8 mouse cellular contexts compared by ENCODE assay signal in genomic region chr7:71705426-71706050, GRCm38 (mm10).
DNase-seq lines count a peak whose midpoint lies in the region; ATAC-seq lines count a peak whose summit lies in the region.

No protein-coding gene starts in this region.

- peak overlapping the region; percentile 87 for H3K4me2 ChIP-seq in stomach, embryonic 14.5 days (replicated peaks; ENCODE audit: low read depth, low read length)

- peaks cover 12% of the 10 kb centered on the region for H3K4me1 ChIP-seq in midbrain, embryonic 10.5 days
- H3K4me1 ChIP-seq in stomach, embryonic 14.5 days (ENCODE audit: control insufficient read depth, insufficient read depth, low read length) = no peaks in the 10 kb centered on the region

- H3K9ac ChIP-seq in stomach, embryonic 14.5 days (replicated peaks; ENCODE audit: low read depth, low read length) = peak overlapping the region; percentile 69

- intact Hi-C loops in left cerebral cortex, postnatal 4 days (cut with DNase I) = no loop called here

- peak overlapping the region; percentile 95 for H3K27ac ChIP-seq in midbrain, embryonic 10.5 days (replicated peaks)
- no peak overlapping the region for H3K27ac ChIP-seq in stomach, embryonic 14.5 days (ENCODE audit: low read length)

- WGBS in midbrain, embryonic 10.5 days = under 1% methylated on average over 43 of the region's 59 CpGs
- WGBS in stomach, embryonic 14.5 days = under 1% methylated on average over 59 of the region's 59 CpGs

- H3K27me3 ChIP-seq in midbrain, embryonic 10.5 days (ENCODE audit: low read depth, poor library complexity, severe bottlenecking) = peaks cover 27% of the 10 kb centered on the region
- no peaks in the 10 kb centered on the region for H3K27me3 ChIP-seq in stomach, embryonic 14.5 days (ENCODE audit: control insufficient read depth, insufficient read depth, low read length)

- DNase-seq in Muller cell, postnatal 12 days (ENCODE audit: inconsistent ontology term) = peak; percentile 61
- DNase-seq in brain, adult 2 months (ENCODE audit: low read depth, low spot score) = peak; percentile 8
- DNase-seq in frontal cortex, postnatal 10 days (ENCODE audit: low spot score in 2 of 2) = peak; percentile 7 to 32
- peak; percentile 77 for DNase-seq in heart, postnatal 4 days
- peak; percentile 54 for DNase-seq in left cerebral cortex, postnatal 4 days
- DNase-seq in midbrain, embryonic 10.5 days (ENCODE audit: low spot score) = peak; percentile 76

- peak; percentile 81 for ATAC-seq in stomach, embryonic 14.5 days (ENCODE audit: insufficient number of reproducible peaks, insufficient read depth, low FRiP score, low read depth)
- ATAC-seq in monocyte, adult 5-6 weeks (replicated peaks; ENCODE audit: insufficient number of reproducible peaks, low FRiP score, low TSS enrichment, poor library complexity, severe bottlenecking) = no peak

- H3K4me3 ChIP-seq in midbrain, embryonic 10.5 days = peak overlapping the region; percentile 68
- peak overlapping the region; percentile 47 for H3K4me3 ChIP-seq in stomach, embryonic 14.5 days (ENCODE audit: low read depth, low read length)

- H3K36me3 ChIP-seq in midbrain, embryonic 10.5 days = no peaks in the 10 kb centered on the region
- H3K36me3 ChIP-seq in stomach, embryonic 14.5 days (ENCODE audit: control insufficient read depth, insufficient read depth, low read length) = no peaks in the 10 kb centered on the region

- H3K9me3 ChIP-seq in midbrain, embryonic 10.5 days (replicated peaks) = no peaks in the 10 kb centered on the region
- H3K9me3 ChIP-seq in stomach, embryonic 14.5 days (ENCODE audit: control insufficient read depth, low read depth, low read length) = no peaks in the 10 kb centered on the region

Comparison
In these comparisons a context has a peak if more than half of its experiments do, and no peak if none do; other contexts are left out.
1. DNase-seq: peak in every context shown above with its lines; median percentile 77 in heart, postnatal 4 days; 76 in midbrain, embryonic 10.5 days; 61 in Muller cell, postnatal 12 days; 54 in left cerebral cortex, postnatal 4 days; 20 in frontal cortex, postnatal 10 days; 8 in brain, adult 2 months.